ENCODE assay signal across 8 mouse cellular contexts in the genomic region with DNA sequence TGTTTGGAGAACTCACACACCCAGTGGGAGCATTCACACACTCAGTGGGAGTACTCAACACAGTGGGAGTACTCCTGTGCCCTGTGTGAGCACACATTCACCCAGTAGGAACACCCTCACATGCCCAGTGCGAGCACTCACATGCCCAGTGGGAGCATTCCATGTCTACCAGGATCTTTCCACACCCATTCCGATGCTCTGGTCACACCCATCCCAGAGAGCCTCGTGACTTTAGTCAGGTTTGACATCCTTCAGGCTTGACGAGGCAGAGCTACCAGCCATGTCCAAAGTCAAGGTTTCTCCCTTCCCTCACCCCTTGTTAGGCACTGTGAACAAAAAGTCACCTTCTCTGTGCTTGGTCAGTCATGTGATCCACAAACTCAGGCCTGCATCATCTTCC. TPM values are rescaled to one million over a fixed set of nuclear protein-coding genes. Genes with fewer than 3 reads are reported as not detected.
DNase-seq lines count a peak whose midpoint lies in the region; ATAC-seq and TF ChIP-seq lines count a peak whose summit lies in the region.

No protein-coding gene starts in this region.

- TF ChIP-seq CTCF in forebrain, postnatal 0 days (IDR thresholded peaks at IDR 0.05; ENCODE audit: low read depth) = no peak
- no peak for TF ChIP-seq CTCF in stomach, postnatal 0 days (IDR thresholded peaks at IDR 0.05; ENCODE audit: low read depth)

- no peak for ATAC-seq in midbrain, embryonic 11.5 days (ENCODE audit: low FRiP score)
- peak; percentile 1; the same call in 1 of the 2 replicates for ATAC-seq in forebrain, postnatal 0 days
- peak; percentile 45; the same call in 1 of the 2 replicates for ATAC-seq in stomach, postnatal 0 days (ENCODE audit: low FRiP score, low TSS enrichment)

- no peak for TF ChIP-seq EP300 in stomach, postnatal 0 days (optimal IDR thresholded peaks at IDR 0.05)

- DNase-seq in midbrain, embryonic 10.5 days (ENCODE audit: low spot score) = no peak
- DNase-seq in midbrain, embryonic 11.5 days (ENCODE audit: low spot score, missing footprints) = no peak
- DNase-seq in forebrain, postnatal 0 days = no peak
- DNase-seq in kidney, postnatal 36 days = peak; percentile 58 to 69
- no peak for DNase-seq in stomach, postnatal 0 days (ENCODE audit: low spot score)
- DNase-seq in right cerebral cortex, postnatal 14 days = no peak
- no peak for DNase-seq in layer of hippocampus, postnatal 14 days (ENCODE audit: low spot score in 2 of 2)
- no peak for DNase-seq in gastrocnemius, adult 18-20 months (ENCODE audit: low spot score)

- H3K4me3 ChIP-seq in midbrain, embryonic 10.5 days = no peak overlapping the region
- H3K4me3 ChIP-seq in midbrain, embryonic 11.5 days (ENCODE audit: low read depth, low read length) = no peak overlapping the region
- H3K4me3 ChIP-seq in forebrain, postnatal 0 days (ENCODE audit: low read depth, low read length) = no peak overlapping the region
- no peak overlapping the region for H3K4me3 ChIP-seq in stomach, postnatal 0 days (ENCODE audit: low read depth, low read length)

- H3K36me3 ChIP-seq in midbrain, embryonic 10.5 days = peaks cover 17% of the 10 kb centered on the region
- no peaks in the 10 kb centered on the region for H3K36me3 ChIP-seq in midbrain, embryonic 11.5 days (ENCODE audit: control insufficient read depth, insufficient read depth, low read length)
- peaks cover 4% of the 10 kb centered on the region for H3K36me3 ChIP-seq in forebrain, postnatal 0 days (ENCODE audit: insufficient read depth)
- H3K36me3 ChIP-seq in stomach, postnatal 0 days (ENCODE audit: control insufficient read depth, insufficient read depth, low read length) = peaks cover 6% of the 10 kb centered on the region

- H3K9me3 ChIP-seq in midbrain, embryonic 10.5 days (replicated peaks) = no peaks in the 10 kb centered on the region
- H3K9me3 ChIP-seq in midbrain, embryonic 11.5 days (ENCODE audit: control insufficient read depth, low read length) = no peaks in the 10 kb centered on the region
- no peaks in the 10 kb centered on the region for H3K9me3 ChIP-seq in forebrain, postnatal 0 days (ENCODE audit: low read length)
- H3K9me3 ChIP-seq in stomach, postnatal 0 days (ENCODE audit: control insufficient read depth, low read length) = no peaks in the 10 kb centered on the region

- H3K4me2 ChIP-seq in midbrain, embryonic 11.5 days = no peak overlapping the region
- H3K4me2 ChIP-seq in forebrain, postnatal 0 days (ENCODE audit: low read depth) = 0 out of 2 replicates have a peak overlapping the region, but pooled peaks have one; percentile 29
- H3K4me2 ChIP-seq in stomach, postnatal 0 days (replicated peaks; ENCODE audit: low read depth) = no peak overlapping the region

- H3K27ac ChIP-seq in midbrain, embryonic 10.5 days (replicated peaks) = peak overlapping the region; percentile 85
- no peak overlapping the region for H3K27ac ChIP-seq in midbrain, embryonic 11.5 days (ENCODE audit: low read depth, low read length)
- peak overlapping the region; percentile 93 for H3K27ac ChIP-seq in forebrain, postnatal 0 days (ENCODE audit: low read depth, low read length)
- peak overlapping the region; percentile 74 for H3K27ac ChIP-seq in stomach, postnatal 0 days (replicated peaks)

- H3K4me1 ChIP-seq in midbrain, embryonic 10.5 days = peaks cover 17% of the 10 kb centered on the region
- peaks cover 4% of the 10 kb centered on the region; the same call in 1 of the 2 replicates for H3K4me1 ChIP-seq in midbrain, embryonic 11.5 days (ENCODE audit: control insufficient read depth, insufficient read depth, low read length)
- H3K4me1 ChIP-seq in forebrain, postnatal 0 days (ENCODE audit: insufficient read depth) = peaks cover 13% of the 10 kb centered on the region
- H3K4me1 ChIP-seq in stomach, postnatal 0 days (replicated peaks; ENCODE audit: control insufficient read depth, insufficient read depth) = peaks cover 6% of the 10 kb centered on the region

- no peak overlapping the region for H3K9ac ChIP-seq in midbrain, embryonic 11.5 days (ENCODE audit: low read length)
- no peak overlapping the region for H3K9ac ChIP-seq in forebrain, postnatal 0 days
- no peak overlapping the region for H3K9ac ChIP-seq in stomach, postnatal 0 days (ENCODE audit: low read length)

- no peaks in the 10 kb centered on the region for H3K27me3 ChIP-seq in midbrain, embryonic 10.5 days (ENCODE audit: low read depth, poor library complexity, severe bottlenecking)
- no peaks in the 10 kb centered on the region for H3K27me3 ChIP-seq in midbrain, embryonic 11.5 days (ENCODE audit: control insufficient read depth, insufficient read depth, low read length)
- no peaks in the 10 kb centered on the region for H3K27me3 ChIP-seq in forebrain, postnatal 0 days (ENCODE audit: insufficient read depth, low read length)
- H3K27me3 ChIP-seq in stomach, postnatal 0 days (ENCODE audit: control insufficient read depth, insufficient read depth, low read length) = no peaks in the 10 kb centered on the region

- 80% methylated on average over 4 of the region's 4 CpGs for WGBS in midbrain, embryonic 10.5 days
- 72% methylated on average over 4 of the region's 4 CpGs for WGBS in midbrain, embryonic 11.5 days
- WGBS in forebrain, postnatal 0 days = 60% methylated on average over 4 of the region's 4 CpGs
- 52% methylated on average over 4 of the region's 4 CpGs for WGBS in stomach, postnatal 0 days

RNA-seq across cellular contexts. Expression of gene Ndufv3, which starts 15.4 kb away (rescaled TPM):
- polyA plus RNA-seq in midbrain, embryonic 10.5 days (2016; fragmentation: Nextera tagmentation; extraction: Ambion mirVana) = 249 and 258 TPM in 2 replicates
- polyA plus RNA-seq in midbrain, embryonic 11.5 days (2014; fragmentation: Nextera tagmentation; extraction: Ambion mirVana) = 239 and 249 TPM in 2 replicates
- total RNA-seq in forebrain, postnatal 0 days (2014; rRNA removed) = 337 and 459 TPM in 2 replicates
- 500 and 583 TPM in 2 replicates for polyA plus RNA-seq in forebrain, postnatal 0 days (2015; fragmentation: Nextera tagmentation; extraction: Ambion mirVana)
- 334 and 344 TPM in 2 replicates for polyA plus RNA-seq in stomach, postnatal 0 days (2015; fragmentation: Nextera tagmentation; extraction: Ambion mirVana)
- 100 to 1,000 TPM; 319 to 320 TPM for total RNA-seq in layer of hippocampus, postnatal 14 days (2021)
- 100 to 1,000 TPM; 469 to 480 TPM for total RNA-seq in gastrocnemius, adult 18-20 months (2021)

RNA-seq across cellular contexts. Expression of gene Wdr4, which starts 15.6 kb away (rescaled TPM):
- polyA plus RNA-seq in midbrain, embryonic 10.5 days (2016; fragmentation: Nextera tagmentation; extraction: Ambion mirVana) = 70.2 and 76.7 TPM in 2 replicates
- 35.4 and 39.4 TPM in 2 replicates for polyA plus RNA-seq in midbrain, embryonic 11.5 days (2014; fragmentation: Nextera tagmentation; extraction: Ambion mirVana)
- total RNA-seq in forebrain, postnatal 0 days (2014; rRNA removed) = 54.4 and 55.7 TPM in 2 replicates
- 28.7 and 31.7 TPM in 2 replicates for polyA plus RNA-seq in forebrain, postnatal 0 days (2015; fragmentation: Nextera tagmentation; extraction: Ambion mirVana)
- 14.9 and 15.6 TPM in 2 replicates for polyA plus RNA-seq in stomach, postnatal 0 days (2015; fragmentation: Nextera tagmentation; extraction: Ambion mirVana)
- total RNA-seq in layer of hippocampus, postnatal 14 days (2021) = 10 to 100 TPM; 24.7 to 29.8 TPM
- 1 to 10 TPM; 4.6 to 7.5 TPM for total RNA-seq in gastrocnemius, adult 18-20 months (2021)

RNA-seq across cellular contexts. Expression of gene Pknox1, which starts 29.2 kb away (rescaled TPM):
- polyA plus RNA-seq in midbrain, embryonic 10.5 days (2016; fragmentation: Nextera tagmentation; extraction: Ambion mirVana) = 17.5 and 18.0 TPM in 2 replicates
- polyA plus RNA-seq in midbrain, embryonic 11.5 days (2014; fragmentation: Nextera tagmentation; extraction: Ambion mirVana) = 22.4 and 22.7 TPM in 2 replicates
- total RNA-seq in forebrain, postnatal 0 days (2014; rRNA removed) = 26.1 and 30.6 TPM in 2 replicates
- polyA plus RNA-seq in forebrain, postnatal 0 days (2015; fragmentation: Nextera tagmentation; extraction: Ambion mirVana) = 16.7 and 18.5 TPM in 2 replicates
- 9.5 and 9.8 TPM in 2 replicates for polyA plus RNA-seq in stomach, postnatal 0 days (2015; fragmentation: Nextera tagmentation; extraction: Ambion mirVana)
- 10 to 100 TPM; 15.3 to 18.9 TPM for total RNA-seq in layer of hippocampus, postnatal 14 days (2021)
- total RNA-seq in gastrocnemius, adult 18-20 months (2021) = 10 to 100 TPM in 1 of 2 experiments, 1 to 10 TPM in 1; 5.8 to 11.4 TPM

Comparison
In these comparisons a context has a peak if more than half of its experiments do, and no peak if none do; other contexts are left out.
1. DNase-seq: peak in kidney, postnatal 36 days (2 of 2); none in midbrain, embryonic 10.5 days (single experiment), midbrain, embryonic 11.5 days (single experiment), forebrain, postnatal 0 days (single experiment), stomach, postnatal 0 days (single experiment), right cerebral cortex, postnatal 14 days (single experiment), layer of hippocampus, postnatal 14 days (0 of 2) and gastrocnemius, adult 18-20 months (single experiment).